Mouse (Mus musculus) liver, embryonic 14.5 days (tissue): Measurements from ENCODE around the gene Prr12.

Experiments
- CTCF ChIP-seq: IDR thresholded peaks from 2 replicates; pipeline ENCODE4 v1.5.1; 2016; ENCODE audit warnings: antibody characterized with exemption, low read depth, control low read depth
- EP300 ChIP-seq: IDR thresholded peaks from 2 replicates; pipeline ENCODE4 v1.6.1; 2016; ENCODE audit warnings: antibody characterized with exemption, low read depth

DNA sequence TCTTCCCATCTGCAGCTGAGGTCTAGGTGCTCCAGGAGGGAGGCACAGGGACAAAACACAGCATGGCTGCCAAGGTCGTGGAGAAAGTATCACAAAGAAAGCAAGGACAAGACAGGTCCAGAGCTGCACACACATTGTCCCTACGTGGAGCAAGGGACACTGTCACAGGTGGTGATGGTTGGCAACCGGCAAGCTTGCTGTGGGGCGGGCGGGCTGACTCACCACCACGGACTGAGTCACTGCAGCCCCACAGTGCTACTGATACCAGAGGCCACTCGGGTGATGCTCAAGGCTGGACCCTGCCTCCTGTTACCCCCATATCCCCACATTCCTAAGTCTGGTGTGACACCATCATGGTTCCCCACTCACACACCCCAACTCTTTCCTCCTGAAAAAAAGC lies 50.2 kb downstream of the Prr12 start:
- TF ChIP-seq EP300, result no peak
- no peak for TF ChIP-seq CTCF
